Mouse (Mus musculus) liver, postnatal 0 days (tissue): ENCODE measurements around the gene Cbfa2t3.

Experiments
- CTCF ChIP-seq: sonication (generic); IDR thresholded peaks from 2 replicates; pipeline ENCODE4 v1.5.1; 2016; ENCODE audit warnings: antibody characterized with exemption, low read depth
- EP300 ChIP-seq: IDR thresholded peaks from 2 replicates; pipeline ENCODE4 v1.6.1; 2016; ENCODE audit warnings: antibody characterized with exemption, low read depth, mild to moderate bottlenecking

GRCm38 (mm10) chr8:122610612-122611277 lies 88.2 kb downstream of the Cbfa2t3 start:
- no peak for TF ChIP-seq CTCF
- TF ChIP-seq EP300, result no peak
